Mouse (Mus musculus) CD4-positive, CD25-positive, alpha-beta regulatory T cell, adult 2 months (primary cell): ENCODE data around the gene Tbc1d1.
"Not testable (repeated sequence)": the region's sequence is repeated elsewhere in the genome, so short reads cannot be mapped to it uniquely, and the experiment has no call there.

Experiments
- DNase-seq: peaks from one replicate; pipeline ENCODE4 v3.0.0-alpha.2; 2012; ENCODE audit warnings: low read depth, low spot score

The Tbc1d1 gene

DNA sequence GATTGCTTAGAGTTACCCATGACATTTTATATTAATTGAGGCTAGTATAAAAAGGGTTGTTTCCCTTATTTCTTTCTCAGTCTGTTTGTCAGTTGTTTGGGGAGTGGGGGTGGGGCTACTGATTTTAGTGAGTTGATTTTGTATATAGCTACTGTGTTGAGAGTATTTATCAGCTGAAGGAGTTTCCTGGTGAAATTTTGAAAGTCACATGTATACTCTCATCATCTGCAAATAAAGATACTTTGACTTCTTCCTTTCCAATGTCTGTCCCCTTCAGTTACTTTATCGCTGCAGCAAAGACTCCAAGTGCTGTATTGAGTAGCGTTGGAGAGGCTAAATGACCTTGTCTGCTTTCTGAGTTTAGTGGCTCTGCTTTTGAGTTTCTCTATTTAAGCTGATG, 151.2 kb downstream of the Tbc1d1 start:
- no peak for DNase-seq

DNA sequence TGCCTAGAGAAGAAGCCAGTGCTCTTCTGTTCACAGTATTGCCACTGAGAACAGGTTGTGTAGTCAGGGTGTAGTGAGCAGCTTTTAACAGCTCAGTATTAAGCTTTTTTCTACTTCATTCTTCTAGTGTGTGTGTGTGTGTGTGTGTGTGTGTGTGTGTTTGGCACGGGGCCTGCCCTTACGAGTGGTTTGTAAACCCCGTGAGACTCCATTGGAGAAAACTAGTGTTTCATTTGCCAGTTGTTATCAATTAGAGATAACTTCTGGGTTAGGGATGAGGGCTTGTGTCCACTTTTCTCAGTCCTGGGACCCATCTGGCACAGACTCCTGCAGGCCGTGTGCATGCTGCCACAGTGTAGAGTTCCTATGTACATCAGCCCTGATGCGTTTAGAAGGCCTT, 156.2 kb downstream of the Tbc1d1 start:
- DNase-seq = no peak

GRCm38 (mm10) chr5:64313481-64313880, 157.4 kb downstream of the Tbc1d1 start:
- no peak for DNase-seq

GRCm38 (mm10) chr5:64314288-64315052, 158.4 kb downstream of the Tbc1d1 start:
- no peak for DNase-seq

DNA sequence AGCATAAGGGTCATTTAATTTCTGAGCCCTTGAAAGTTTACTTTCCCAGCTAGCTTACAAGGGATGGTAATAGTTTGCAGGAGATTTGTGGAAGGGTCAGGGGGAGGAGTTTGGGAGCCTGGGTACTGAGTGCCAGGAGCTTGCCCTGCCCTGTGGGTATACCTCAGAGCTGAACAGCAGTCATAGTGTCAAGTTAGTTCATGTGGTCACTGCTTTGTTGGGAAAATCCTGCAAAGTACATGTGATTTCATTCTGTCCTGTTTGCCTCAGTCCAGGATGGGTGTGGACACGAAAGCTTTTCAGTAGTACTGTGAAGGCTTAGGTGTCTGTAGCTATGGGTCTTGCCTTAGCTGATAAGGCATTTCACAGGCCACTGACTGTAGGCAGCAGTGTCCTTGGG, 159.0 kb downstream of the Tbc1d1 start:
- DNase-seq = no peak

DNA sequence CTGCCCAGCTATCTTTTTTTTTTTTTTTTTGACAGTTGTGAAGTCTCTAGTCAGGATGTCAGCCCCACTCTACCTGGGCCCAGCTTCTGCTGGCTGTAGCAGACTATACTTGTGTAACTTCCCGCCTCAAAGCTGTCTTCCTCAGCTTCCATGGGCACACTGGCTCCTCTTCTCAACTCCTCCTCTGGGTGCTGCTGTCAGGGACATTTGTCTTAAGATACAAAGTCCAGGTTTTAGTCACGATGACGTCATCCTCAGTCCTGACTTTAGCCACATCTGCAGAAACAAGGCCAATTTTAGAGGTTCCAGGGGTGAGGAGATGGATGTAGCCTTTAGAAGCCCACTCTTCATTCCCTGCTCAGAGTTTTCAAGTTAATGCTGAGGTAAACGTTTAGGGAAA, 167.2 kb downstream of the Tbc1d1 start:
- DNase-seq = no peak

DNA sequence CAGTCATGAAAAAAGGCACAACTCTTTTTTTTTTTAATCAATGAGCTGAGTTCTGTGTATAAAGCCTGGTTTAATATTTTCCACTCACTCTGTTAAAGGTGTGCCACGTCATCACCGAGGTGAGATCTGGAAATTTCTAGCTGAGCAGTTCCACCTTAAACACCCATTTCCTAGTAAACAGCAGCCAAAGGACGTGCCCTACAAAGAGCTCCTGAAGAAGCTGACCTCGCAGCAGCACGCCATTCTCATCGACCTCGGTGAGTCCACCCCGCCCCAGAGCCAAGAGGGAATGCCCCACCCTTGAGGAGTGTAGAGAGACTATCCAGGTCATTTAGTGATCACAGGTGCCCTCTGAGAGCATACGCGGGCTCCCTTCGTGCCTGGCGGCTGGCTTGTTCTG, 168.2 kb downstream of the Tbc1d1 start:
- DNase-seq = peak; percentile 26

- no peak for DNase-seq
Observed at GRCm38 (mm10) chr5:64324920-64325319, 168.8 kb downstream of the Tbc1d1 start.

GRCm38 (mm10) chr5:64325741-64326355, 169.7 kb downstream of the Tbc1d1 start:
- no peak for DNase-seq

GRCm38 (mm10) chr5:64326427-64327181, 170.5 kb downstream of the Tbc1d1 start:
- no peak for DNase-seq

DNA sequence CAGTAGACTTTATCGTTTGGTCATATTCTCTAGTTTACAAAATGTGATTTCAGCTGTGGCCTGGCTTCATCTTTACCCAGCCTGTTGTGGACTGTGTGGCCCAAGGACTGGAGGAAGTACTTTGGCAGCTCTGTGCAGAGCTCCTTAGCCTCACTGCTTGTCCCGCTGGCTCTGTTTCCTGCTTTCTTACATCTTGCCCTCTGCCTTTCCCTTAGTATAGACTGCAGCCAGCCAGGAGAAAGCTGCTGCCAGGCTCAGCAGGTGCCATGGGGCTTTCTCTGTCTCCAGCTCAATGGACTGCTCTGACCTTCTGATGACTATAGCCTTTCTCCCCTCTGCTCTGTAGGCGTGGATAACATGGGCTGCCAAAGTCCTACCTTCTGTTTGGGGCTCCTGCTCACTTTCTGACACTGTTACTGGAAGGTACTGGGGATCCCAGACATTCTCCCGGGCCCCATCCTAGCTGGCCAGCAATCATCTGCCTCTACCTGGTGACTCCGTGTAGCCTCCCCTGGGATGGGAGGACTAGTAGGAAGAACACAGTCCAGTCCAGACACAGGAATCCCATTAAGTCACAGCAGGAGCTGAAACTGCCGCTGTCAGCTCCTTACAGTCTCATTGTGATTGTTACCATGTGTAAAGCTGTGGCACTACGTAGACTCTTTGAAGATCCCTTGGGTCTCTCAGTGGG, 171.3 kb downstream of the Tbc1d1 start:
- no peak for DNase-seq

DNA sequence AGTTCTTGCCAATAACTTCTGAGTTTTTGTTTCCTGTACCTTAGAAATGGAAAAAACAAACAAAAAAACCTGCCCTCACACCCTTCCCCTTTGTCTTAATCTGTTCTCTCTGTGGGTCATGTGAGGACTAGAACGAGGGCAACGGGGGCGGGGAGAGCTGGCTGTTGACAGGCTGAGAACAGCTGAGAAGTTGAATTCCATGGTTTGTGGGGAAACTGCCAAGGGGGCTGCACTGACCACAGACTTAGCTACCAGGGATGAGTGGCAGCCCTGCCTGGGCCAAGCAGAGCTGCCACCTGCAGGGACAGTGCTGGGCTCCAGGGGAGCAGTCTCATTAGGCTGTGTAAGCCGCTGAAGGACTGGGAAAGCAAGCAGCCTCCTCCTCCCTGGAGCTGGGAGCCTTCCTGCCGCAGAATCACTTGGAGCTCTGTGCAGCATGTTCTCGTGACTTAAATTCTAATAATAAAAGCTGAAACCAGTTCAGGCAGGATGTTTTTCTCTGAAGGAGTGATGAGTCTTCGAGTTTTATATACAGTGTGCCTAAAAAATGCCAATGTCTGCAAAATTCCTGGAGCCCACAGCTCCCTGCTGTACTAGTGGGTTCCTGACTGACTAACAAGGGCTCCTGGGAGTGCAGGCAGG, 180.8 kb downstream of the Tbc1d1 start:
- peak; percentile 22 for DNase-seq

DNA sequence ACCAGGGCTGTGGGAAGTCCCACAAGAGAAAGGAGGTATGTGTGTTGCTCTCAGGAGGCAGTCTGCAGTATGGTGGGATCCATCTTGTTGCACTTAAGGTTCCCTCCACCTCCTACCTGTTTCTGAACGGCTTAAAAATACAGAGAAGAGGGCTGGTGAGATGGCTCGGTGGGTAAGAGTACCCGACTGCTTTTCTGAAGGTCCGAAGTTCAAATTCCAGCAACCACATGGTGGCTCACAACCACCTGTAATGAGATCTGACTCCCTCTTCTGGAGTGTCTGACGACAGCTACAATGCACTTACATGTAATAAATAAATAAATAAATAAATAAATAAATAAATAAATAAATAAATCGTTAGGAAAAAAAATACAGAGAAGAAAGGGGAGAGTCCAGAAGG, 182.7 kb downstream of the Tbc1d1 start:
- DNase-seq = not testable (repeated sequence)

DNA sequence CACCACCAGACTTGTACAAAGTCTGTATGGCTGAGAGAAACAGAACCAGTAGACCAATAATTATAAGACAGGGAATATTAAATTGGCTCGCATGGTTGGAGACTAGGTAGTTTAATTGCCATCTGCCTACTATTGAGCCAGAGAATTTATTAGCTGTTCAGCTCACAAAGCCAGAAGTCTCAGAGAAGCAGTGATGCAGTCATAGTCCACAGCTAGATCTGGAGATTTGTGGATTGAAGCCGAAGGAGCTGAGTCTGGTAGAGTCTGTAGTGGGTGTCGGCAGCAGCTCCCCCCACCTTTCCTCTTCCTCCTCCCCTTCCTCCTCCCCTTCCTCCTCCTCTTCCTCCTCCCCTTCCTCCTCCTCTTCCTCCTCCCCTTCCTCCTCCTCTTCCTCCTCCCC, 184.3 kb downstream of the Tbc1d1 start:
- DNase-seq = no peak

- no peak for DNase-seq
Observed at GRCm38 (mm10) chr5:64341671-64342070, 185.6 kb downstream of the Tbc1d1 start.

DNA sequence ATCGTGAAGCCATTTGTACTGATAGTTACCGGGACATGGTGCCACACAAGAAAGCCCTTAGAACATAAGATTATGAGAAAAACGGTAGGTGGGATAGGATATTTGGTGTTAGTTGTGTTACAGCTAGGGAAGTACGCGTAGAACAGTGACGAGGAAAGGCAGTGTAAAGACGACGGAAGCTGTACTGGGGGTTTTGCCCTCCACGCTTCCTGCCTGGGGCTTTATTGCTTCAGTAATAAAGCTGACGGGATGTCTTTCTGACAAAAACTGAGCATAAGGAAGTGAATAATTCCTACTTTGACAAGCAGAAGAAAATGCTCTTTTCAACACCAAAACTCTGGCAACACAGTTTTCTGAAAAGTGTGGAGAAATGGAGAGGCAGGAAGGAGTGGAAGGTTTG, 186.0 kb downstream of the Tbc1d1 start:
- peak; percentile 50 for DNase-seq

DNA sequence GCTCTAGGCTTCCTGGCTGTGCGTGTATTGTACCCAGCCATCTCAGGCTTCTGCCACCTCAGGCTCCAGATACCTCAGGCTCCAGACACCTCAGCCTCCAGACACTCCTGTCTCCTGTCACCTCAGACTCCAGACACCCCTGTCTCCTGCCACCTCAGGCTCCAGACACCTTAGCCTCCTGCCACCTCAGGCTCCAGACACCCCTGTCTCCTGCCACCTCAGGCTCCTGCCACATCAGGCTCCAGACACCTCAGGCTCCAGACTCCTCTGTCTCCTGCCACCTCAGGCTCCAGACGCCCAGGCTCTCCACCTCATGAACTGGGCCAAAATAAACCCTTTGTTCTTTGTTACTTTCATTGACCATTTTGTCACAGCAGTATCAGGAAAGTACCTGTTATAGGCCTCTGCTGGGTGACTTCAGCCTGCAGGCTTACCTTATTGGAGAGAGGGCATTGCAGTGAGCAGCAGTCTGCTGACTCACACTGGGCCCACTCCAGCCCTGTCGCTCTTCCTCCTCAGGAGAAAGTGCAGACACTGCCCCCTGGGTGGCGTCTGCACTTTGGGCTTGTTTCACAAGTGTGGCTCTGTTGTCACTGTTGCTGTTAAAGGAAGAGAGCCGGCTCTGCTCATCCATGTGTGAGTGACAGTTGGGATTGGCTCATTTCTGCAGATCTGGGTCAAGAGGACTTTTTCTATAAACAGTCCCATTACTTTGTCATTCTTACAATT, 188.0 kb downstream of the Tbc1d1 start:
- DNase-seq = no peak

GRCm38 (mm10) chr5:64345181-64345735, 189.2 kb downstream of the Tbc1d1 start:
- no peak for DNase-seq

DNA sequence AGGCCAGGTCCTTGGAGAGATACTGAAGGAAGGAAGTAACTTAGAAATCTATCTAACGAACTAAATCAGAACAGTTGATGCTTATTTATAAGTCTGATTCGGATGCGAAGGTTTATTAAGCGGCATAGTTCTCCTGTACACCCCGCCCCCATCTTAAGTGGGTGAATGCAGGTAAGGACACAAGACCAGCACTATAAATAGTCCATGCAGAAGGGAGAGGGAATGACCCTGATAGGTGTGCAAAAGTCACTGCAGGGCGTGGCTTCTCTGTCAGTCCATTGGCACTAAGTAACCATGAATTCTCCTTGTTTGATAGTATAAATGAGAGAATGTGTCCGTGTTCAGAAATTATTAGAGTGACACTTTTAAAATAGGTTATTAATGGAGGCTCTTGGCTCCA, 189.7 kb downstream of the Tbc1d1 start:
- DNase-seq = no peak

DNA sequence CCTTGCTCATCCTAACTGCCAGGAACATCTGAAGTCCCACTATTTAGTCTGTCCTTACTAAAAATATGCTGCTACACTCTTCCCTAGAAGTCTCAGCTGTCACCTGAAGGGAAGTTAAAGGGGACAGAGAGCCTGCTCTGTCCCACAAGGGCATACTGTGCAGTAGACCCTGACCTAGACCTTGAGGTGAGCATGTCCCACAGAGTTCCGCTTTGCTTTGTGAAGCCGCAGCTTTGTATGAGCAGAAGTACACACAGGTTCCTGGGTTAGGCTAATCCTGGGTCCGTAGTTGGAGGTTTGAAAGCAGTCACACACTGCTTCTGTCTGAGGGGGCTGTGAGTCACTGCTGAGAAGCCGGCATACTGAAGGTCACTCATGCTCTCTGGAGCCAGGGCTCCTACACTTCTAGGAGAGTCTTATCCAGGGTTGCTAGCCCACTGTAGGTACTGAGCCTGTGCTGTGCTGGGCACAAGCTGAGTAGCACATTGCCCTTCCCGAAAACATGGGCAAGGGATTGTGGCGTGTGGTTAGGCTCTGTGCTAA, 190.3 kb downstream of the Tbc1d1 start:
- DNase-seq = no peak
